Mouse (Mus musculus) erythroblast, embryonic 14.5 days (primary cell): ENCODE measurements around the gene Zfp87. TPM values are rescaled to one million over a fixed set of nuclear protein-coding genes. Genes with fewer than 3 reads are reported as not detected.
A peak's percentile ranks its signal among the peaks of the same experiment; 100 is the strongest.

ENCODE experiments used
- H3K27me3 ChIP-seq: 2 replicates; pipeline ENCODE4 v1.6.1; 2012; ENCODE audit warnings: inconsistent platforms; ENCODE audit not compliant: control insufficient read depth
- H3K36me3 ChIP-seq: 2 replicates; pipeline ENCODE4 v1.6.1; 2012; ENCODE audit warnings: mild to moderate bottlenecking, inconsistent platforms; ENCODE audit not compliant: control insufficient read depth
- H3K4me1 ChIP-seq: 2 replicates; pipeline ENCODE4 v1.6.1; 2012; ENCODE audit warnings: inconsistent platforms; ENCODE audit not compliant: control insufficient read depth
- H3K4me3 ChIP-seq: replicated peaks from 2 replicates; pipeline ENCODE3; 2012; ENCODE audit warnings: moderate library complexity, mild to moderate bottlenecking, inconsistent platforms
- H3K9me3 ChIP-seq: 2 replicates; pipeline ENCODE4 v1.6.1; 2012; ENCODE audit warnings: low read length, inconsistent platforms, mixed read lengths; ENCODE audit not compliant: control insufficient read depth
- GATA1 ChIP-seq: IDR thresholded peaks from 2 replicates; pipeline ENCODE4 v1.6.1; 2012; ENCODE audit warnings: low read length, inconsistent platforms, mixed read lengths
- TAL1 ChIP-seq: IDR thresholded peaks from 3 replicates; pipeline ENCODE4 v1.6.1; 2012; ENCODE audit warnings: low read length, inconsistent platforms, mixed read lengths
- polyA plus RNA-seq: library from polyadenylated mRNA; stranded (reverse); fragments of >175 nt; gene quantifications from 2 replicates; pipeline ENCODE4 v1.2.3, GENCODE M21; 2012

The Zfp87 gene
- polyA plus RNA-seq, result 0.03 and 0.27 TPM in 2 replicates

DNA sequence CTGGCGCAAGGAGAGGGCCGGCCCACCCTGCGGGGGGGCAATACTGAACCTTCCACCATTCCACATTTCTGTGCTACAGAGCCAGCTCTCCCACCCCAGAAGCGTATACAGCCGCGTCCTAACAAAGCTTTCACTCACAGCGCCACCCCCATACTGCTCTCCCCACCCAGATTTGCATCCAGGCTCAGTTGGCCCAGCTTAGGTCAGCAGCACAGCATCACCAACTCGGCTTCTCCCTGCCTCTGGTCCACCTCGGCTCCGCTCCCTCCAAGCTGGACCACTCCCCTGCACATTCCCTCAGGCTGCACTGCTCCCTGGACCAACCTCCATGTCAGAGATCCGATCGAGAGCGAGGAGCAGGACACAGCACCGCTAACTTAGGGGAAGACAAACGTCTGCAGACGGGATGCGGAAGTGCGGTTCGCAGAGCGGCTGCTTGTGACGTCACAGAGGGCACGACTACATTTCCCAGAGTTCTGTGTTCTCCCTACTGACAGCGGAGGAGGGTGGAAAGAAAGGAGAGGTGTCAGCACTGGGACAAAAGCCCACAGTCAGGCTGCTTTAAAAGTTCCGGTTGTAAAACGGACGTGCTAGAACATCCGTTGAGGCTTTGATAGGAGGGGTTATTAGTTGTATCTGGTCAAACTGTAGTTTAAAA lies at the start of gene Zfp87, which contains the start of gene Gm26965:
Gene Zfp87, minus strand, starts transcription at position 425 of the 658 bp plus-strand sequence.
Gene Gm26965, minus strand, starts transcription at position 399 of the 658 bp plus-strand sequence.
- Histone ChIP-seq H3K4me1 (peaks cover 26% of the 10 kb centered on the region), H3K27me3 (no peaks in the 10 kb centered on the region), H3K36me3 (peaks cover 3% of the 10 kb centered on the region), H3K9me3 (no peaks in the 10 kb centered on the region), H3K4me3 (peak within 1 kb of the TSS; percentile 98)
- no peak for TF ChIP-seq TAL1
- TF ChIP-seq GATA1, result no peak

DNA sequence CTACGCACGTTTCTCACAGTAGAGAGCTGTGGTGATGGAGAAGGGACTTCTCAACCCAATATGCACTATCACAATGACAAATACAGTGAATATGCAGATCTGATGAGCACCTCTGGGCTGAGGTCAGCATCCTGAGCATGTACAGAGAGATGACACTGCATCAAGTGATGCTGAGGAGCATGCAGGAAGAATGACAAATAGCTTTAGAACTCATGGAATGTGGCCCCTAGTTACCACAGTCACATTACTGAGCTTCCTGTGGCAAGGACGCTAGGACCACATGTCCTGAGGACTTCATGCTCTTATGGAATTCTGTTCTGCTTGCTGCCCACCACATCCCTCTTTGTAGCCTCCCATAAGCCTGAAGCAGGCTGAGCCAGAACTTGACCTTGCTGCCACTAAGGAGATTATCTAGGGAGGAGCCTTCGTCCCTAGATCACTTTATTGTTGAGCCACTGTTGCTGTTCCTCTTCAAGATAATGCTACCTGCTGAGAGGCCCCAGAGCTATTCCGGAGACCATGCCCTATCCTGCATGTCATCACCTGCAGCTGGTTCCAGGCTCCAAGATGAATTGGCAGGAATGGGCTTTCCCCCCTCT lies 46.7 kb upstream of the Zfp87 start:
- Histone ChIP-seq H3K9me3 (no peaks in the 10 kb centered on the region), H3K4me1 (no peaks in the 10 kb centered on the region), H3K27me3 (no peaks in the 10 kb centered on the region), H3K36me3 (no peaks in the 10 kb centered on the region), H3K4me3 (no peak overlapping the region)
- no peak for TF ChIP-seq TAL1
- no peak for TF ChIP-seq GATA1

GRCm38 (mm10) chr13:67553730-67554129 lies 27.8 kb upstream of the Zfp87 start, which contains the start of gene Zfp748:
Gene Zfp748, minus strand, starts transcription at chr13:67553830.
- no peaks in the 10 kb centered on the region for H3K9me3 ChIP-seq

DNA sequence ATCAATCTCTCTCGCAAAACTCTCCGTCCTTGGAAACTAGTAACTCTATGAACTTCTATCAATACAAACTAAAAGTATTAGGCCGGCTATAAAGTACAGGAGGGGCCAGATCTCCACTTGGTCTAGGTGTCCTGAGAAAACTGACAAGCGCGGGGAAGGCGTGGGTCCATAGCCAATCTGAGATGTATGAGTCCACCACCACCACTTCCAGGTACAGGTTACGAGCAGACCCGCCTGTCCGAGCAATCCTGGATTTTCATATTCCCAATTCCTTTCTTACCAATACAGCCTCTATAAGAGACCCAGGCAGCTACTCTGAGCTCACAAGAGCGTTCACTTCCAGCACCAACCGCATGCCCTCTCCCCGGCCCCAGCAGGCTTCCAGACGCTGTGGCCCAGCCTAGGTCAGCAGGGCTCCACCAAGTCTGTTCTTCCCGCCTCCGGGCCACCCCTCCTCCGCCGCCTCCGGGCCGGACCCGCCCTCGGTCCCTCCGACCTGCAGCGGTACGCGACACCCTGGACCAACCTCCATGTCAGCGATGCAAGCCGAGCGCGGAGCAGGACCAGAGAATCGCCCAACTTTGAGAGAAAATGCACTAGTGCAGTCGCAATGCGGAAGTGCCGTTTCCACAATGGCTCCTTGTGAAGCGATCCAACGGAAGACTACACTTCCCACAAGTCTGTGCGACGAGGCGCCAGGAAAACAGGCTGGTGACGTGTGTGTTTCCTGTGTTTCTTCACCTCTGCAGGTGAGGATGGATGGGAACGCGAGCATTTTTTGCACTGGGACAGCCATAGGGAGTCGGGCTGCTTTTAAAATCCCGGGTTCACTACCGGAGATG lies 26.7 kb upstream of the Zfp87 start:
- no peaks in the 10 kb centered on the region for H3K9me3 ChIP-seq
- H3K4me3 ChIP-seq, result peak overlapping the region; percentile 94
- peaks cover 21% of the 10 kb centered on the region for H3K4me1 ChIP-seq
- no peaks in the 10 kb centered on the region for H3K36me3 ChIP-seq
- no peak for TF ChIP-seq TAL1
- no peak for TF ChIP-seq GATA1
- no peaks in the 10 kb centered on the region for H3K27me3 ChIP-seq

More at GRCm38 (mm10) chr13:67553730-67554129, 27.8 kb upstream of the Zfp87 start, which contains the start of gene Zfp748:
- TF ChIP-seq TAL1 (no peak), GATA1 (no peak)
- H3K4me3 ChIP-seq, result peak within 1 kb of the TSS; percentile 94
- peaks cover 21% of the 10 kb centered on the region for H3K4me1 ChIP-seq
- no peaks in the 10 kb centered on the region for H3K27me3 ChIP-seq
- no peaks in the 10 kb centered on the region for H3K36me3 ChIP-seq

DNA sequence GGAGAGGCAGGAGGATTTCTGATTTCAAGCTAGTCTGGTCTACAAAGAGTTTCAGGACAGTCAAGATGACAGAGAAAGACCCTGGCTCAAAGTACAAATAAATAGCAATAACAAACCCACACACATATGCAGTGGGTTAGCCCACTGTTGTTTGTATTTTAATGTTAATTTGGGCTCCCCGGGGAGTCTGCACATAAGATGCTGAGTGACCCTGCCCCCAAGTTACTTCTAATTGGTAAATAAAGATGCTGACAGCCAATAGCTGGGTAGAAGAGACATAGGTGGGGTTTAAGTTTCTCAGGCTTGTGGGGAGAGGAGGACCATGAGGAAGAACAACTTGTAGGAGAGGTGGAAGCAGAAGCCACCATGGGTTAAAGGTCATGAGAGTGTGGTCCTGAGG lies 20.0 kb upstream of the Zfp87 start:
- no peak for TF ChIP-seq GATA1
- TF ChIP-seq TAL1, result no peak
- Histone ChIP-seq H3K27me3 (no peaks in the 10 kb centered on the region), H3K36me3 (peaks cover 44% of the 10 kb centered on the region), H3K9me3 (peaks cover 13% of the 10 kb centered on the region), H3K4me1 (no peaks in the 10 kb centered on the region), H3K4me3 (no peak overlapping the region)

GRCm38 (mm10) chr13:67527049-67527730 lies 1.2 kb upstream of the Zfp87 start:
- Histone ChIP-seq H3K36me3 (peaks cover 2% of the 10 kb centered on the region; the same call in 1 of the 2 replicates), H3K4me1 (peaks cover 26% of the 10 kb centered on the region), H3K27me3 (no peaks in the 10 kb centered on the region), H3K9me3 (no peaks in the 10 kb centered on the region), H3K4me3 (no peak overlapping the region)
- TF ChIP-seq TAL1, result no peak
- TF ChIP-seq GATA1, result no peak

DNA sequence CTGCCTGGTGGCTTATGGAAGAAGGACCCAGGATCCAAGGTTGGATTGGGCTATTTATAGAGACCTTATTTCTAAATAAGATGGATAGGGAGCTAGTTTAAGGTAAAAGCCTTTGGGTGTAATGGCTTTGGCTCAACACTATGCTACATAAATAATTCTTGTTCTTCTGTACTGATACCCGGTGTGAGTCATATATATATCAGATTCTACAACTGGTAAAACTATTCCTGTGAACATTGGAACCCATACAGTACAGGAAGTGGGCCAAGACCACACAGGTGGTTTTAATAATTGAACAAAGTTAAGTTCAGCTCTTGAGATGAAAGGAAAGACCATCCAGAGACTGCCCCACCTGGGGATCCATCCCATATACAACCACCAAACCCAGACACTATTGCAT lies 25.1 kb downstream of the Zfp87 start:
- no peak for TF ChIP-seq TAL1
- no peak for TF ChIP-seq GATA1
- H3K9me3 ChIP-seq, result no peaks in the 10 kb centered on the region
- no peak overlapping the region for H3K4me3 ChIP-seq
- H3K36me3 ChIP-seq, result no peaks in the 10 kb centered on the region
- no peaks in the 10 kb centered on the region for H3K27me3 ChIP-seq
- H3K4me1 ChIP-seq, result peaks cover 15% of the 10 kb centered on the region

DNA sequence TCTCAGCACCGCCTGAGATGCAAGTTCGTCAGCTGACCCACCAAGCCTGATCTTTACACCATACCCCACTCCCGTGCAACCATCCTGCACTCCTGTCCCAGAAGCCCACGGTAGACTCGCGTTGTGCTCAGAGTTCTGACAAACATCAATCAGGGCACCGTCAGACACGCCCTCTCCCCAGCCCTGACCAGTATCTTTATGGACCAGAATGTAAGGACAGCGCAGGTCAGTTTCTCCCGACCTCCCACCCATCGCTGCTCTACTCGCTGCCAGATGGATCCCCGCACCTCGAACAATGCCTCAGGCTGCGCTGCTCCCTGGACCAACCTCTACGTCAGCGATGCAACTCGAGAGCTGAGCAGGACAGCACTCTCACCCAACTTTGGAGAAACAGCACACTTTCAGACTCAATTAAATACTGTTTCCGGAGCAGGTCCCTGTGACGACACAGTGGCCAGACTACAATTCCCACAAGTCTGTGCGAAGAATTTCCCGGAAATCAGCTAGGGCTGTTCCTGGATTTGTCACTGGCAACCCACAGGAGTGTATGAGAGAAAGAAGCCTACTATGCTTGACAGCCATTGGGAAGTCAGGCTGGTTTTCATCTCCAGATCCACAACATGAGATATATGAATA lies 25.8 kb downstream of the Zfp87 start, which contains the start of gene Zfp58:
Gene Zfp58, minus strand, starts transcription at position 472 of the 636 bp plus-strand sequence.
- H3K4me3 ChIP-seq, result peak within 1 kb of the TSS; percentile 86
- H3K36me3 ChIP-seq, result peaks cover 1% of the 10 kb centered on the region
- H3K4me1 ChIP-seq, result peaks cover 15% of the 10 kb centered on the region
- H3K9me3 ChIP-seq, result no peaks in the 10 kb centered on the region
- H3K27me3 ChIP-seq, result no peaks in the 10 kb centered on the region
- TF ChIP-seq GATA1 (no peak), TAL1 (no peak)
